Mouse (Mus musculus) limb, embryonic 10.5 days (tissue): ENCODE results near the gene Gm11027. TPM values are rescaled to one million over a fixed set of nuclear protein-coding genes. Genes with fewer than 3 reads are reported as not detected.

Source experiments
- microRNA-seq: library from miRNA; unstranded; fragments of <30 nt; microRNA quantifications from one replicate; pipeline ENCODE4, GENCODE M21; 2017
- polyA plus RNA-seq: library from polyadenylated mRNA; unstranded; fragments of >200 nt; fragmentation: Nextera tagmentation; extraction: Ambion mirVana; gene quantifications from 2 replicates; pipeline ENCODE4 v1.2.1, GENCODE M21; 2016

Gm11027 gene
- polyA plus RNA-seq, 1 experiment from 2014 or later = not detected

Small RNA genes within 50 kb of the gene (microRNA-seq; reads per million reads assigned to microRNA genes)
- not detected for gene Gm23190

Other genes with a start within 250 kb of the Gm11027 start
- gene Zfp386, start 227.7 kb upstream of the Gm11027 start, polyA plus RNA-seq = 51.6 and 59.9 TPM in 2 replicates
- 0.82 and 1.8 TPM in 2 replicates for gene Vipr2, start 197.7 kb upstream of the Gm11027 start, polyA plus RNA-seq
- gene Wdr60, start 12.4 kb upstream of the Gm11027 start, polyA plus RNA-seq = 12.6 and 17.9 TPM in 2 replicates
- gene Esyt2, start 5.8 kb downstream of the Gm11027 start, polyA plus RNA-seq = 12.7 and 15.4 TPM in 2 replicates
- 53.0 and 63.5 TPM in 2 replicates for gene Ncapg2, start 130.0 kb downstream of the Gm11027 start, polyA plus RNA-seq
- gene Ptprn2, start 210.3 kb downstream of the Gm11027 start, polyA plus RNA-seq = 0.09 and 0.16 TPM in 2 replicates